Mouse (Mus musculus): ENCODE results near the gene Cacna2d4.

The Cacna2d4 gene

DNA sequence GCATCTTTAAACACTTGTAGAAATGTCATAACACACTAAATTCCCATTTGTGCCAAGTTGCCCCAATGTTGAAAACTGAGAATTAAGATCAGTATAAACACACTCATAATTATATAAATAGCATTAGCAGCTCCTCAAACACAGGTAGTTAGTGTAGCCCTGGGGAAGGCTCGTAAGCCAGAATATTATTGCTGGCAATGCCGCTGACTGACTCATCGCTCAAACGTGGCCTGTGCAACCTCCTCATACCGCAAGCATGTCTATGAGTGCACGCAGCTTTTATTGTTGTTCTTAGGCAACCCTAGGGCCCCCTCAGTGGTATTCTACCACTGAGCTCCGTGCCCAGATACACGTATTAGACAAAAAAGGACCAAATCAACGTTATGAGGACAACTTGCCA lies 156.5 kb downstream of the Cacna2d4 start:
- no peak for DNase-seq

DNA sequence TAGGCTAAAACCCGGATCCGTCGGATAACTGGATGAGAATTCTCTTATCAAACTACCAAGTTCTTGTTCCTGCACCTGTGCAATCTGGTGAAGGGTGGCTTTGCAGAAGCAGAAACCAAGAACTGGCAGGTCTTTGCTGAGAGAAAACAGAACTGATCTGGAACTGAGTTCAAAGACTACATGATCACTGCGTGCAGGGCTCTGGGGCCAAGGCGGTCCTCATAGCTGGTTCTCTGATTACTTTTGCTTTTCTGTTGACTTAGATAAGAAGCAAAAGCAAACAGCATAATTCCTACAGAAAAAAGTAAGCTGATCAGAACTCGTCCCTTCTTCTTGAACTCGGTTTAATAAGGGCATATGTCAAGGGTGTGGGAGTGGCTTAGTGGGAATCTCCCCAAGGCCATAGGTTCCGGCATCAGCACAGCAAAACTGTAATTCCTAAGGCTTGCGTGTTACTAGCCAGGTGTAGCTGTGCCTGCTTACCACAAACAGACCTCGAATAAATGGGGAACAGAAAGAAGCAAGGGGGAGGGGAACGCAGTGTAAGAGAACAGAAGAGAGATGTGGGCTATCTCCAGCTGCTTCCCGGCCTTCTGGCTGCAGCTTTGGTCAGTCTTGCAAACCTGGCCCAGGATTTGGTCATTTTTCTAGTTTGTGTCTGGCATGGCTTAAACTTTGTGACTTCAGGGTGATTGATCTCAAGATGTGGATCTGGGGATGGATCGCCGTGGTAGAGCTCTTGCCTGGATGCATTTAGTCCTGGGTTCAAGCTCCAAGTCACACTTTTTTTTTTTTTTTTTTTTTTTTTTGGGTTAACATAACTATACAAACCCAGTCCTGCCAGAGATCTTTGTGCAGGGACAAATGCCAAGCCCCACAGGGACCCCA lies 159.3 kb downstream of the Cacna2d4 start:
- no peak for DNase-seq

DNA sequence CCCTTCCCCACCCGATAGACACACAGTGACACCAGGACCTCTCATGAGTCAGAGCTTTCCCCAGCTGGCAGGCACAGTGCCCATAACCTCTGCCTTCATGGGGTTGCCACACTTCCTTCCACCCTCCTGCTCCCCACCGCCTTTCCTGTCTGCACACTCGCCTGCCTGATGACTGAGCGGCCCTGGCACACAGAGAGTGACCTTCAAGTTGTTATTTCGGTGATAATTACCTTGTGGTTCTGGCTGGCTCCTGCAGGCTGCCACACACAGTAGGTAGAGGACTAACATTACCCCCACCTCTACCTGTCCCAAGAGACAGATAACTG lies 159.9 kb downstream of the Cacna2d4 start:
- DNase-seq = no peak

DNA sequence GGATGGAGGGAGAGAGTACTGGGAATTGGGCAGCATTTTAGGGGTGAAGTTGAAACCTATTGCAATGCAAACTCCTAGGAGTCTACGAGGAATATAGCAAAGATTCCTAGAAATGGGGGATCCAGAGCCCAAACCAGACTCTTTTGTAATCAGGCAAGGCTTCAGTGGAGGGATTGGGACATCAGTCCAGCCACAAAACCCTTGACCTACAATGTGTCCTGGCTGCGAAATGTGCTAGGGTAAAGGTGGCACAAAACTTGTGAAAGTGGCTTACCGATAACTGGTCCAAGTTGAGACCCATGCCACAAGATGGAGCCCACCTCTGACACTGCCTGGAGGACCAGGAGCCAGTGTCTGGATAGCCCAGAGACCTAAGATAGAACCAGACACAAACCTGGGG lies 163.0 kb downstream of the Cacna2d4 start:
- DNase-seq = no peak

DNA sequence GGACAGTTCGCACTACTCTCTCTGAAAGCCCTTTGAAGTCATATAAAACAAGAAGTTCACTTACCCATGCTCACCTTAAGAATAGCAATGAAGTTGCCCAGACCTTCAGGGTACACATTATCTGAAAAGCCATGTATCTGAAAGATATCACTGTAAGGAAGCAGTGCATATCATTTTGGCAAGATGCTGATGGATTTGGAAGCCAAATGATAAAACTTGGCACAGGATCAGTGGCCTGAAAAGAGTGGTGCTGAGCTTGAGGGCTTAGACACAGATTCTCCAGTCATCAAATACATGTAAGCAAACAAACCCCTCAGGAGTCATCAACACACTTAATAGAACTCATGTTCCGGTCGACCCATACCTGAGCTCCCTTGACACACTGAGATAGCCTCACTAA lies 164.3 kb downstream of the Cacna2d4 start:
- no peak for DNase-seq

DNA sequence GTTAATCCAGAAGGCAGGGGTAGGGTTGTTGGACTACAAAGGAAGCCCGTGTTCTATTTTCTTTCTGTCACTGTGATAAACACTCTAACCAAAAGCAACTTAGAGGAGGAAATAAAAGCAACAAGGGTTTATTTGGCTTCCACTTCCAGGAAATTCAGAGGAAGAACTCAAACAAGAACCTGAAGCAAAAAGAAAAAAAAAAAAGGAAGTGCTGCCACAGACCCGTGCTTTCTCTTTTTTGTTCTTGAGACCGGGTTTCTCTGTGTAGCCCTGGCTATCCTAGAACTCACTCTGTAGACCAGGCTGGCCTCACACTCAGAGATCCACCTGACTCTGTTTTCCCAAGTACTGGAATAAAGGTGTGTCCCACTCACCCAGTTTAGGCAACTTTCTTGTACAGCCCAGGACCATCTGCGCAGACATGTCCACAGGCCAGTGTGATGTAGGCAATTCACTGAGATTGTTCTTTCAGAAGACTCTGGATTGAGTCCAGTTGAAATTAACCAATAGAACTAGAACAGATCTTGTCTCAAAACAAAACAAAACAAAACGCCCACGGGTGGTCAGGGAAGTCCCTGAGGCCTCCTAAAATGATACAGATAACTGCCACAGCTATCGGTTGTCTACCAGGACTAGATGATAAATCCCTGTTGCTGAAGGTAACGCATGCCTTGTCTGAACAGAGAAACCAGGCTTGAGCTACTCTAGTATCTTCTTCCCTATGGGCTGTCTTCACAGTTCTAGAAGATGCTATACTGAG lies 165.4 kb downstream of the Cacna2d4 start:
- no peak for DNase-seq

Measured in cerebellum, adult 11-12 months (tissue).